Mouse (Mus musculus): Measurements from ENCODE around the gene Secisbp2l.

DNA sequence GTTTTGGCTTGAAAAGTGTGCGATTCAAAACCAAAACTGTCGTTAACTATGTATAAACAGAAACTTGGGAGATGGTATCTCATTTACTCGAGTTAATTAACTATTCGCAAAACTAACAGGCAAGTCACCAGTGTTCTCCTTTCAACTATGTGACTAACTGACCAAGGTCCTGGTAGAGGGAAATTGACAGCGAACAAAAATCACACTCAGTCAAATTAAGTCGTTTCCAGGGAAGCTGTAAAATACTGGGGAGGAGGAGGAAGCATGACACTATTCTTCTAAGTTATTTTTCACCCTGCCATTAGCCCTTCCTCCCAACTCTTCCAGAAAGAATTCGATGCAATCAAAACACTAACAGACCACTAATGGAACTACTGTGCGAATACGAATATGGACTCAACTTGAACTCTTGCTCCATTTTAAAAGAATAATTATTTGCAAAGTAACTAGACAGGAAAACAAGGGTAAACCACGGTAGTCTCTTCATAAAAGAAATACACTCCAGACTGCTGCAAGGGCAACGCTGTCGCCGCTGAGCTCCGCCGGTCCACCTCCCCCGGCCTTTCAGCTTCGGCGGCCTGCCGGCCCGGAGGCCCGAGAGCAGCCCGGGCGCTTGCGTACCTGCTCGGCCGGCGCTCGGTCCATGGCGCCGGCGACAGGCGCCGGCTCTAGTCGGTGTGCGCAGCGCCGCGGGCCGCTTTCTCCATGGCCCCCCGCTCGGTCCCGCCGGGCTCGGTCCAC, 522 bp downstream of the Secisbp2l start:
- TF ChIP-seq CTCF (IDR thresholded peaks at IDR 0.05; ENCODE audit: low read depth) (no peak), EP300 (IDR thresholded peaks at IDR 0.05; ENCODE audit: low read depth) (no peak)
